Mouse (Mus musculus): ENCODE measurements at regions not wholly inside any gene's neighbourhood (a gene's known extent, or its start where the extent isn't known, plus 50 kb on each side); places are given as distances from the start of the nearest gene placed in this dataset.

- TF ChIP-seq CTCF (IDR thresholded peaks at IDR 0.05): 0 out of 2 replicates have a peak, but pooled peaks have one; percentile 6
- no peak for TF ChIP-seq EP300 (IDR thresholded peaks at IDR 0.05; ENCODE audit: insufficient read depth, low read depth, low read length)
Measured at GRCm38 (mm10) chr3:82288996-82289395, 68.8 kb upstream of the Map9 start.
